Mouse (Mus musculus): ENCODE data around the gene Dyrk1a. TPM values are rescaled to one million over a fixed set of nuclear protein-coding genes. Genes with fewer than 3 reads are reported as not detected.
A peak's percentile ranks its signal among the peaks of the same experiment; 100 is the strongest.

Dyrk1a gene
- polyA plus RNA-seq, 1 experiment from 2014 or later, result 9.6 TPM

- 97% methylated on average over 9 of the region's 9 CpGs for WGBS
- no peaks in the 10 kb centered on the region for H3K36me3 ChIP-seq
- no peak overlapping the region for H3K27ac ChIP-seq (replicated peaks)
- H3K4me1 ChIP-seq, result peaks cover 5% of the 10 kb centered on the region
- no peak overlapping the region for H3K4me3 ChIP-seq
- no peaks in the 10 kb centered on the region for H3K9me3 ChIP-seq (replicated peaks)
- no peak for DNase-seq (ENCODE audit: low spot score)
- no peaks in the 10 kb centered on the region for H3K27me3 ChIP-seq (ENCODE audit: low read depth, poor library complexity, severe bottlenecking)
These were observed 29.7 kb upstream of the Dyrk1a start for GRCm38 (mm10) chr16:94540140-94540539.

- no peaks in the 10 kb centered on the region for H3K27me3 ChIP-seq (ENCODE audit: low read depth, poor library complexity, severe bottlenecking)
- DNase-seq (ENCODE audit: low spot score), result no peak
- no peaks in the 10 kb centered on the region for H3K36me3 ChIP-seq
- no peak overlapping the region for H3K27ac ChIP-seq (replicated peaks)
- no peak overlapping the region for H3K4me3 ChIP-seq
- no peaks in the 10 kb centered on the region for H3K9me3 ChIP-seq (replicated peaks)
- 93% methylated on average over 8 of the region's 8 CpGs for WGBS
- H3K4me1 ChIP-seq, result peaks cover 5% of the 10 kb centered on the region
These were observed 26.9 kb upstream of the Dyrk1a start for GRCm38 (mm10) chr16:94542898-94543297.

GRCm38 (mm10) chr16:94544540-94545105 is 25.2 kb upstream of the Dyrk1a start:
- no peak for DNase-seq (ENCODE audit: low spot score)
- H3K4me3 ChIP-seq, result no peak overlapping the region
- H3K27ac ChIP-seq (replicated peaks), result no peak overlapping the region
- peaks cover 5% of the 10 kb centered on the region for H3K4me1 ChIP-seq
- H3K36me3 ChIP-seq, result no peaks in the 10 kb centered on the region
- H3K9me3 ChIP-seq (replicated peaks), result no peaks in the 10 kb centered on the region
- no peaks in the 10 kb centered on the region for H3K27me3 ChIP-seq (ENCODE audit: low read depth, poor library complexity, severe bottlenecking)
- WGBS, result 77% methylated on average over 11 of the region's 11 CpGs

GRCm38 (mm10) chr16:94545781-94546562 is 23.8 kb upstream of the Dyrk1a start:
- peaks cover 5% of the 10 kb centered on the region for H3K4me1 ChIP-seq
- H3K27me3 ChIP-seq (ENCODE audit: low read depth, poor library complexity, severe bottlenecking), result no peaks in the 10 kb centered on the region
- no peaks in the 10 kb centered on the region for H3K36me3 ChIP-seq
- DNase-seq (ENCODE audit: low spot score), result no peak
- no peak overlapping the region for H3K27ac ChIP-seq (replicated peaks)
- WGBS, result 73% methylated on average over 8 of the region's 8 CpGs
- H3K9me3 ChIP-seq (replicated peaks), result no peaks in the 10 kb centered on the region
- H3K4me3 ChIP-seq, result no peak overlapping the region

- no peak for DNase-seq (ENCODE audit: low spot score)
- H3K36me3 ChIP-seq, result no peaks in the 10 kb centered on the region
- H3K27me3 ChIP-seq (ENCODE audit: low read depth, poor library complexity, severe bottlenecking), result no peaks in the 10 kb centered on the region
- 0 out of 2 replicates have a peak, but pooled peaks cover 5% of the 10 kb centered on the region for H3K9me3 ChIP-seq (replicated peaks)
- no peak overlapping the region for H3K4me3 ChIP-seq
- WGBS, result 78% methylated on average over 10 of the region's 10 CpGs
- no peaks in the 10 kb centered on the region for H3K4me1 ChIP-seq
- no peak overlapping the region for H3K27ac ChIP-seq (replicated peaks)
These were observed 20.0 kb upstream of the Dyrk1a start for GRCm38 (mm10) chr16:94549813-94550212.

GRCm38 (mm10) chr16:94551934-94552333 is 17.9 kb upstream of the Dyrk1a start:
- no peaks in the 10 kb centered on the region for H3K27me3 ChIP-seq (ENCODE audit: low read depth, poor library complexity, severe bottlenecking)
- H3K36me3 ChIP-seq, result no peaks in the 10 kb centered on the region
- H3K4me3 ChIP-seq, result no peak overlapping the region
- no peaks in the 10 kb centered on the region for H3K4me1 ChIP-seq
- no peak overlapping the region for H3K27ac ChIP-seq (replicated peaks)
- no peak for DNase-seq (ENCODE audit: low spot score)
- 0 out of 2 replicates have a peak, but pooled peaks cover 5% of the 10 kb centered on the region for H3K9me3 ChIP-seq (replicated peaks)

- 0 out of 2 replicates have a peak, but pooled peaks cover 5% of the 10 kb centered on the region for H3K9me3 ChIP-seq (replicated peaks)
- peaks cover 15% of the 10 kb centered on the region for H3K4me1 ChIP-seq
- no peak overlapping the region for H3K27ac ChIP-seq (replicated peaks)
- H3K4me3 ChIP-seq, result no peak overlapping the region
- DNase-seq (ENCODE audit: low spot score), result no peak
- H3K36me3 ChIP-seq, result no peaks in the 10 kb centered on the region
- H3K27me3 ChIP-seq (ENCODE audit: low read depth, poor library complexity, severe bottlenecking), result no peaks in the 10 kb centered on the region
- WGBS, result 86% methylated on average over 7 of the region's 7 CpGs
These were observed 14.5 kb upstream of the Dyrk1a start for GRCm38 (mm10) chr16:94555346-94555745.

GRCm38 (mm10) chr16:94556228-94556627 is 13.6 kb upstream of the Dyrk1a start:
- no peak overlapping the region for H3K4me3 ChIP-seq
- no peak for DNase-seq (ENCODE audit: low spot score)
- H3K4me1 ChIP-seq, result peaks cover 19% of the 10 kb centered on the region
- WGBS, result 92% methylated on average over 5 of the region's 5 CpGs
- H3K27ac ChIP-seq (replicated peaks), result no peak overlapping the region
- H3K27me3 ChIP-seq (ENCODE audit: low read depth, poor library complexity, severe bottlenecking), result no peaks in the 10 kb centered on the region
- H3K36me3 ChIP-seq, result no peaks in the 10 kb centered on the region
- 0 out of 2 replicates have a peak, but pooled peaks cover 5% of the 10 kb centered on the region for H3K9me3 ChIP-seq (replicated peaks)

- DNase-seq (ENCODE audit: low spot score), result no peak
- Histone ChIP-seq H3K4me3 (no peak overlapping the region), H3K36me3 (no peaks in the 10 kb centered on the region), H3K9me3 (replicated peaks) (0 out of 2 replicates have a peak, but pooled peaks cover 4% of the 10 kb centered on the region), H3K27ac (replicated peaks) (no peak overlapping the region), H3K27me3 (ENCODE audit: low read depth, poor library complexity, severe bottlenecking) (no peaks in the 10 kb centered on the region), H3K4me1 (peaks cover 19% of the 10 kb centered on the region)
- WGBS, result 67% methylated on average over 7 of the region's 7 CpGs
These were observed 10.5 kb upstream of the Dyrk1a start for GRCm38 (mm10) chr16:94559282-94559681.

GRCm38 (mm10) chr16:94559782-94560181 is 10.0 kb upstream of the Dyrk1a start:
- Histone ChIP-seq H3K4me1 (peaks cover 19% of the 10 kb centered on the region), H3K27ac (replicated peaks) (0 out of 2 replicates have a peak overlapping the region, but pooled peaks have one; percentile 7), H3K36me3 (no peaks in the 10 kb centered on the region), H3K9me3 (replicated peaks) (no peaks in the 10 kb centered on the region), H3K27me3 (ENCODE audit: low read depth, poor library complexity, severe bottlenecking) (no peaks in the 10 kb centered on the region), H3K4me3 (no peak overlapping the region)
- WGBS, result 65% methylated on average over 7 of the region's 7 CpGs
- DNase-seq (ENCODE audit: low spot score), result no peak

- Histone ChIP-seq H3K27me3 (ENCODE audit: low read depth, poor library complexity, severe bottlenecking) (no peaks in the 10 kb centered on the region), H3K4me3 (no peak overlapping the region), H3K9me3 (replicated peaks) (no peaks in the 10 kb centered on the region), H3K4me1 (peaks cover 19% of the 10 kb centered on the region), H3K36me3 (no peaks in the 10 kb centered on the region), H3K27ac (replicated peaks) (no peak overlapping the region)
- 83% methylated on average over 5 of the region's 5 CpGs for whole genome bisulfite sequencing
- no peak for DNase-seq (ENCODE audit: low spot score)
These were observed 9.2 kb upstream of the Dyrk1a start for GRCm38 (mm10) chr16:94560618-94561017.

- H3K9me3 ChIP-seq (replicated peaks), result no peaks in the 10 kb centered on the region
- no peak overlapping the region for H3K4me3 ChIP-seq
- 78% methylated on average over 8 of the region's 8 CpGs for WGBS
- H3K4me1 ChIP-seq, result peaks cover 13% of the 10 kb centered on the region
- H3K27ac ChIP-seq (replicated peaks), result no peak overlapping the region
- DNase-seq (ENCODE audit: low spot score), result no peak
- no peaks in the 10 kb centered on the region for H3K36me3 ChIP-seq
- H3K27me3 ChIP-seq (ENCODE audit: low read depth, poor library complexity, severe bottlenecking), result no peaks in the 10 kb centered on the region
These were observed 3.7 kb upstream of the Dyrk1a start for GRCm38 (mm10) chr16:94566124-94566523.

GRCm38 (mm10) chr16:94566834-94567585 is 2.8 kb upstream of the Dyrk1a start:
- WGBS, result 88% methylated on average over 11 of the region's 11 CpGs
- peaks cover 22% of the 10 kb centered on the region for H3K4me1 ChIP-seq
- no peaks in the 10 kb centered on the region for H3K9me3 ChIP-seq (replicated peaks)
- no peaks in the 10 kb centered on the region for H3K27me3 ChIP-seq (ENCODE audit: low read depth, poor library complexity, severe bottlenecking)
- H3K4me3 ChIP-seq, result no peak overlapping the region
- no peak for DNase-seq (ENCODE audit: low spot score)
- no peaks in the 10 kb centered on the region for H3K36me3 ChIP-seq
- H3K27ac ChIP-seq (replicated peaks), result no peak overlapping the region
